Mouse (Mus musculus): ENCODE data around the gene Ddx31.

Ddx31 gene

GRCm38 (mm10) chr2:28912039-28912700, 72.0 kb downstream of the Ddx31 start:
- DNase-seq (ENCODE audit: low spot score in 2 of 2), result no peak

- no peak for DNase-seq (ENCODE audit: low spot score in 2 of 2)
Measured at GRCm38 (mm10) chr2:28912961-28913360, 72.8 kb downstream of the Ddx31 start.

- no peak for DNase-seq (ENCODE audit: low spot score in 2 of 2)
Measured at GRCm38 (mm10) chr2:28914121-28914520, 73.9 kb downstream of the Ddx31 start.

- DNase-seq (ENCODE audit: low spot score in 2 of 2), result no peak
Measured at GRCm38 (mm10) chr2:28915104-28915738, 75.0 kb downstream of the Ddx31 start.

GRCm38 (mm10) chr2:28915768-28916512, 75.7 kb downstream of the Ddx31 start:
- no peak for DNase-seq (ENCODE audit: low spot score in 2 of 2)

GRCm38 (mm10) chr2:28916513-28916865, 76.3 kb downstream of the Ddx31 start, which contains the start of gene Barhl1:
TSS of gene Barhl1 (minus strand) at chr2:28916668.
- DNase-seq (ENCODE audit: low spot score in 2 of 2), result no peak

- DNase-seq (ENCODE audit: low spot score in 2 of 2), result no peak
Measured at GRCm38 (mm10) chr2:28917156-28917517, 76.9 kb downstream of the Ddx31 start.

GRCm38 (mm10) chr2:28917518-28918361, 77.5 kb downstream of the Ddx31 start:
- no peak for DNase-seq (ENCODE audit: low spot score in 2 of 2)

- no peak for DNase-seq (ENCODE audit: low spot score in 2 of 2)
Measured at GRCm38 (mm10) chr2:28919001-28919400, 78.8 kb downstream of the Ddx31 start.

GRCm38 (mm10) chr2:28923912-28924311, 83.7 kb downstream of the Ddx31 start:
- peak; percentile 23 to 69 for DNase-seq (ENCODE audit: low spot score in 2 of 2)

- no peak for DNase-seq (ENCODE audit: low spot score in 2 of 2)
Measured at GRCm38 (mm10) chr2:28930571-28930970, 90.4 kb downstream of the Ddx31 start.

GRCm38 (mm10) chr2:28938997-28939396, 98.8 kb downstream of the Ddx31 start:
- DNase-seq (ENCODE audit: low spot score in 2 of 2), result no peak

- DNase-seq (ENCODE audit: low spot score in 2 of 2), result no peak
Measured at GRCm38 (mm10) chr2:28943666-28944516, 103.7 kb downstream of the Ddx31 start.

GRCm38 (mm10) chr2:28945388-28945787, 105.2 kb downstream of the Ddx31 start:
- no peak for DNase-seq (ENCODE audit: low spot score in 2 of 2)

- no peak for DNase-seq (ENCODE audit: low spot score in 2 of 2)
Measured at GRCm38 (mm10) chr2:28946312-28946711, 106.1 kb downstream of the Ddx31 start.

- DNase-seq (ENCODE audit: low spot score in 2 of 2), result no peak
Measured at GRCm38 (mm10) chr2:28952981-28953380, 112.8 kb downstream of the Ddx31 start.

- no peak for DNase-seq (ENCODE audit: low spot score in 2 of 2)
Measured at GRCm38 (mm10) chr2:28954595-28954994, 114.4 kb downstream of the Ddx31 start.

Data from frontal cortex, postnatal 10 days (tissue).